Mouse (Mus musculus) thymus, adult 2 months (tissue): ENCODE measurements around the gene Gng11. TPM values are rescaled to one million over a fixed set of nuclear protein-coding genes. Genes with fewer than 3 reads are reported as not detected.

Source experiments
- DNase-seq: peaks from one replicate; pipeline ENCODE4 v3.0.0; 2021
- H3K27ac ChIP-seq: fragments of 200-500 bp; 2 replicates; pipeline ENCODE4 v1.5.1; 2012; ENCODE audit warnings: low read length, control low read depth; ENCODE audit not compliant: control insufficient read depth, insufficient read depth
- H3K27me3 ChIP-seq: fragments of 200-500 bp; 2 replicates; pipeline ENCODE4 v1.6.1; 2012; ENCODE audit warnings: mild to moderate bottlenecking, low read length, moderate library complexity, mixed read lengths; ENCODE audit not compliant: control insufficient read depth, insufficient read depth
- H3K36me3 ChIP-seq: fragments of 200-500 bp; 2 replicates; pipeline ENCODE4 v1.6.1; 2012; ENCODE audit warnings: mild to moderate bottlenecking, low read length, moderate library complexity; ENCODE audit not compliant: control insufficient read depth, insufficient read depth
- H3K4me1 ChIP-seq: fragments of 200-500 bp; replicated peaks from 2 replicates; pipeline ENCODE4 v1.6.1; 2012; ENCODE audit warnings: low read length; ENCODE audit not compliant: control insufficient read depth, insufficient read depth
- H3K4me3 ChIP-seq: fragments of 200-500 bp; 2 replicates; pipeline ENCODE4 v1.5.1; 2012; ENCODE audit warnings: mild to moderate bottlenecking, low read length, control low read depth, moderate library complexity; ENCODE audit not compliant: control insufficient read depth, insufficient read depth
- CTCF ChIP-seq: fragments of 200-500 bp; IDR thresholded peaks from 2 replicates; pipeline ENCODE4 v1.5.1; 2012; ENCODE audit warnings: mild to moderate bottlenecking, control low read depth, low read length, moderate library complexity, borderline replicate concordance; ENCODE audit not compliant: control insufficient read depth, poor library complexity, insufficient read depth; ENCODE audit errors: extremely low read depth
- POLR2A ChIP-seq: fragments of 200-500 bp; IDR thresholded peaks from 2 replicates; pipeline ENCODE4 v1.6.1; 2012; ENCODE audit warnings: mild to moderate bottlenecking, low read length, control low read depth, moderate library complexity; ENCODE audit not compliant: control insufficient read depth, poor library complexity, insufficient read depth; ENCODE audit errors: extremely low read depth
- WGBS: fragments of 180-500 bp; shearing (Covaris S2); methylation state at CpG from one replicate; pipeline ENCODE4 v1.1.7; 2018; 5-methylcytosine and 5-hydroxymethylcytosine counted together
- polyA plus RNA-seq: library from polyadenylated mRNA; depleted of rRNA; stranded (reverse); fragments of >200 nt; gene quantifications from 2 replicates; pipeline ENCODE4 v1.2.3, GENCODE M21; 2012; rRNA removed

Gene Gng11
- 1.1 and 1.7 TPM in 2 replicates for polyA plus RNA-seq

GRCm38 (mm10) chr6:4003890-4004306 is at the start of gene Gng11:
Gng11 (plus strand) TSS chr6:4003904.
- Histone ChIP-seq H3K4me3 (no peak within 1 kb of the TSS), H3K27ac (no peak within 1 kb of the TSS), H3K36me3 (no peaks in the 10 kb centered on the region), H3K4me1 (no peaks in the 10 kb centered on the region), H3K27me3 (no peaks in the 10 kb centered on the region)
- 2% methylated on average over 19 of the region's 19 CpGs for WGBS
- TF ChIP-seq CTCF (no peak), POLR2A (no peak)
- DNase-seq = no peak

GRCm38 (mm10) chr6:3954969-3955368 is 48.7 kb upstream of the Gng11 start:
- Histone ChIP-seq H3K27me3 (no peaks in the 10 kb centered on the region), H3K4me3 (no peak overlapping the region), H3K4me1 (no peaks in the 10 kb centered on the region), H3K27ac (no peak overlapping the region), H3K36me3 (no peaks in the 10 kb centered on the region)
- TF ChIP-seq POLR2A = no peak
- TF ChIP-seq CTCF = no peak
- no peak for DNase-seq
- WGBS = 86% methylated on average over 4 of the region's 4 CpGs

GRCm38 (mm10) chr6:3967676-3968626 is 35.8 kb upstream of the Gng11 start:
- no peak for DNase-seq
- TF ChIP-seq POLR2A (no peak), CTCF (no peak)
- H3K4me1 ChIP-seq = no peaks in the 10 kb centered on the region
- H3K27me3 ChIP-seq = no peaks in the 10 kb centered on the region
- no peak overlapping the region for H3K27ac ChIP-seq
- H3K36me3 ChIP-seq = no peaks in the 10 kb centered on the region
- 27% methylated on average over 31 of the region's 31 CpGs for WGBS
- no peak overlapping the region for H3K4me3 ChIP-seq

- TF ChIP-seq CTCF (no peak), POLR2A (no peak)
- no peak for DNase-seq
- WGBS = 77% methylated on average over 1 of the region's 1 CpGs
- H3K27ac ChIP-seq = no peak overlapping the region
- H3K4me3 ChIP-seq = no peak overlapping the region
- no peaks in the 10 kb centered on the region for H3K27me3 ChIP-seq
- H3K4me1 ChIP-seq = no peaks in the 10 kb centered on the region
- no peaks in the 10 kb centered on the region for H3K36me3 ChIP-seq
Observed at GRCm38 (mm10) chr6:3973679-3974078, 30.0 kb upstream of the Gng11 start.

GRCm38 (mm10) chr6:3982661-3983284 is 20.9 kb upstream of the Gng11 start:
- no peak for DNase-seq
- no peaks in the 10 kb centered on the region for H3K27me3 ChIP-seq
- 91% methylated on average over 5 of the region's 5 CpGs for WGBS
- no peak overlapping the region for H3K27ac ChIP-seq
- no peaks in the 10 kb centered on the region for H3K36me3 ChIP-seq
- TF ChIP-seq CTCF (no peak), POLR2A (no peak)
- H3K4me3 ChIP-seq = no peak overlapping the region
- no peaks in the 10 kb centered on the region for H3K4me1 ChIP-seq

- H3K4me3 ChIP-seq = no peak within 1 kb of the TSS
- no peak within 1 kb of the TSS for H3K27ac ChIP-seq
- H3K36me3 ChIP-seq = no peaks in the 10 kb centered on the region
- no peak for DNase-seq
- no peaks in the 10 kb centered on the region for H3K27me3 ChIP-seq
- H3K4me1 ChIP-seq = no peaks in the 10 kb centered on the region
- TF ChIP-seq POLR2A (no peak), CTCF (no peak)
- WGBS = 93% methylated on average over 3 of the region's 3 CpGs
Observed at GRCm38 (mm10) chr6:3988750-3989149, 15.0 kb upstream of the Gng11 start, which contains the start of gene Tfpi2. Tfpi2 (minus strand) TSS chr6:3988919.
